Mouse (Mus musculus) erythroid progenitor cell, adult 5-6 weeks (primary cell): ENCODE results near the gene Cmtm5. TPM values are rescaled to one million over a fixed set of nuclear protein-coding genes. Genes with fewer than 3 reads are reported as not detected.
"Not testable (repeated sequence)": the region's sequence is repeated elsewhere in the genome, so short reads cannot be mapped to it uniquely, and the experiment has no call there.

Experiments used
- ATAC-seq: replicated peaks from 2 replicates; pipeline ENCODE4 v1.8.0; 2016; ENCODE audit warnings: moderate number of reproducible peaks, mild to moderate bottlenecking, moderate TSS enrichment, inconsistent platforms; ENCODE audit not compliant: poor library complexity, low FRiP score, severe bottlenecking
- total RNA-seq, 2 experiments: library from RNA; stranded (forward) in 1 of 2; stranded (reverse) in 1 of 2; fragments of 150-400 nt in 1 of 2; fragments of 186-747, 209-891 nt in 1 of 2; gene quantifications; 2 replicates each; pipeline versions ENCODE4 v1.2.3 to v1.2.4; 2015 to 2017; ENCODE audit warnings: low replicate concordance in 2 of 2

Gene Cmtm5
- total RNA-seq, 2 experiments from 2014 or later = not detected

DNA sequence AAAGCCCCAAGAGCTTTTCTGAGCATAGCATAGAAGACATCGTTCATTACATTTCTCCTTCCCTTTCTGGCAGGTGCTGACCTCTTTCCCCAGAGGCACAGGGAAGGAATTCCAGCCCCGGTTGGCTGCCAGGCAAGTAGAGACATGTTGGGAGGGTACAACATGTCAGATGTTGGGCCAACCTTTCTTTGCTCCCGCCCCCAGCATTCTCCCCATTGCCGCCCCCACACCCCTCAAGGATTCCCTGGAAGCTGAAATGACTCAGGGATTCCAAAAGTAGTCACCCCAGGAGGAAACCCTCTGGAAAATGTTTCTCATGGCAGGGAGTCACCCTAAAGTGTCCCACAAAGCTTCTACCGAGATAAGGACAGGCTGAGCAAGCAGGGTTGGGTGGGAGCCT is 6.3 kb upstream of the Cmtm5 start:
- no peak for ATAC-seq

DNA sequence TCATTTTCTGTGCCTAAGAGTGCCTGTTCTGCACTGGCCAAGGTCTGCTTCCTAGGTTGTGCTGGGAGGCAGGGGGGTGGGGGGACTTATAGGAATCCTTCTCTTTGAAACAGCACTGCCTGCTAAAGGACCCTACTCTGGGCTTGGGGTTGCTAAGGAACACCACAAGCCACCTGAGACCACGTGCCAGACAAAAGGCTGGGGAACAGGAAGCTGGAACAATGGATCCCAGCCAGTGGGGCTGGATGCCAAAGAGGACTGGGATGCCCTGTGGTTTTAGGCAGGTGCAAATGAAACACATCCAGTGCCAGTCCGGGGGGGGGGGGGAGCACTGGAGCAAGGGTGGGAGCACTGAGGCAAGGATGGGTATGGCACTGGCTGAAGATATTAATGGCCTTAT is 5.6 kb upstream of the Cmtm5 start:
- ATAC-seq = no peak

DNA sequence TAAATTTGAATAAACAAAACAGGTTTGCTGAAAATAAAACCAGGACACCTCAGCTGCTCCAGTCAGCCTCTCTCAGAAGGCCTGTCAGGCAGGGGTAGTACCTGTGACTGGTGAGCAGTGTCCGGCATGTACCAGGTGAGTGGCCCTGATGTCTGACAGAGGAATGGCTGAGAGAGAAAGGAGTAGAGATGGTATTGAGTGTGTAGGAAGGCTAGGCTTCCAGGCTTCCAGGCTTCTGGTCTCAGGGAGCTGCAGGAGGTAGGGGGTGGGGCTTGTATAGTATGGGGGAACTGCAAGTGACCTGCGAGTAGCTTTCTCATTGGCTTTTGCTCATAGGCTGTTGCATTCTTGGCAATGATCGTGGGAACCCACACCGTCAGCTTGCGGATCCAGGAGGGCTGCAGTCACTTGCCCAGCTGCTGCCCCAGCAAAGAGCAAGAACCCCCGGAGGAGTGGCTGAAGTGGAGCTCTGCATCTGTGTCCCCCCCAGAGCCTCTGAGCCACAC is 3.4 kb upstream of the Cmtm5 start, which contains the start of gene Il25:
TSS of gene Il25 (plus strand) at position 51 of the 506 bp plus-strand sequence.
- no peak for ATAC-seq

DNA sequence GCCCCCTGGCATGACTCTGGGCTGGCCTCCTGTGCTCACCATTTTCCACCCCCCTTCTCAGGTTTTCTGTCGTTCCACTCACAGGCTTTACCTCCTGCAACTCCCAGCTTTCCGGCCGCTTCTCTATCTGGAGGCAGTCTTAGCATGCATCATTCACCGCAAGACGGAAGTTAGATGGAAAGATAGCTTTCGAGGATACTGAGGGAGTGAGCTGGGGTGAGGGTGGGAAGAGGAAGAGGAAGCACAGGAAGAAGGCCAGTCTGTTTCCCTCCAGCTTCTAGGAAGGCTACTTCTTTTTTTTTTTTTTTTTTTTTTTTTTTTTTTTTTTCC is 735 bp downstream of the Cmtm5 start:
- no peak for ATAC-seq

DNA sequence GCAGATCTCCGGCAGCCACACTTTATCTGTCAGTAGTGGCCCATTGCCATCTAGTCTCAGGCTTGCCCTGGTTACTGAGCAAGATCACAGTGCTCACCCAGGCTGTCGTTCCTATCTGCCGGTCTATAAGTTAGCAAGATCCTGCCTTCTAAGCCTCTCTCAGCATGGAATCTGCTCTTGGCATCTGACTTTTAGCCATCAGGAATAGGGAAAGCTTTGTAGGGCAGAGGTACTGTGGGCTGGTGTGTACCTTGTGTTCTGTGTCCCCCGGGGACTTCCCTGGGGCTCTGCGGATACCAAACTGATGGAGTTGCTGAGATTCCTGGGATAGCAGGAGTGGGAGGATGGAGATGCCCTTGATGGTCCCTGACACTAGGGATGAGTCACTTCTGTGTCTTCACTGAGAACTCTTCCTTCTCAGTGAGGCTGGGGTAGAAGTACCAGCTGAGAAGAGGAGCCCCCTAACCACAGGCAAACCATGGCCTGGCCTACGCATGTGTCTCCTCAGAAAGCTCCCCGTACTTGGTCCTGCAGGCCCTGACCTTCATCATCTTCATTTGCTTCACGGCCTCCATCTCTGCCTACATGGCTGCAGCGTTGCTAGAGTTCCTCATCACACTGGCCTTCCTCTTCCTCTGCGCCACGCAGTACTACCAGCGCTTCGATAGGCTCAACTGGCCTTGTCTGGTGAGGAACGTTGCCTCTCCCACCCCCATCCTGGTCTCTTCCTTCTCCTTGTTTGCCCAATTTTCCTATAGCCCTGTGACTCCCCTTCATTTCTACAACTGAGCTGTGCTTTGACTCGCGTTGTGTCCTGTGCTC is 1.5 kb downstream of the Cmtm5 start:
- ATAC-seq = no peak

DNA sequence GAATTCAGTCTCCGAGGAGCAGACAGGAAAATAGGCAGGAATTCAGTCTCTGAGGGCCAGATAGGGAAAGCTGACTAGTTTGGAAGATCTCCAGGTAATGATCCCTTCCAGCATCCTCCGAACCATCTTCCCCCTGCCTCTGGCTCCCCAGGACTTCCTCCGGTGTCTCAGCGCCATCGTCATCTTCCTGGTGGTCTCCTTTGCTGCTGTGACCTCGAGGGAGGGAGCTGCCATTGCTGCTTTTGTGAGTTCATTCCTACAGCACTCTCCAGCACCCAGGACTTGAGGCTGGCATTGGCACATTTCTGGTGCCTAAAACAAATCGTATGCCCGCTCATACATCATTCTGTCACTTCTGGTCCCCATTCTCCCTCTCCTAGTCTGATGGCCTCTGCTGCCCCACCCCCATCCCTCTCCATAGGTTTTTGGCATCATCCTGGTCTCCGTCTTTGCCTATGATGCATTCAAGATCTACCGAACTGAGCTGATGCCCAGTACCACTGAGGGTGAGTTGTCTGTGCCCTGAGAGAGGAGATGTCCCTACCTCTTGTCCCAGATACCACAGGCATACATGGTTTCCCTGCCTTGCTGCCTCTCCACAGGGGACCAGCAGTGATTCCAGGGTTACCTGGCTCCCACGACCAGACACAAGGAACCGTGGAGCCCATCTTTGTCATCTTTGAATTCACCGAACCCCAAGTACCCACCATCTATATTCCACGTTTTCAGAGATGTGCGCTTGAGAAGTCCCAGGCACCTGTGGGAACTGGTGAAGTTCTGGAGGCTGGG is 2.6 kb downstream of the Cmtm5 start:
- ATAC-seq = no peak

DNA sequence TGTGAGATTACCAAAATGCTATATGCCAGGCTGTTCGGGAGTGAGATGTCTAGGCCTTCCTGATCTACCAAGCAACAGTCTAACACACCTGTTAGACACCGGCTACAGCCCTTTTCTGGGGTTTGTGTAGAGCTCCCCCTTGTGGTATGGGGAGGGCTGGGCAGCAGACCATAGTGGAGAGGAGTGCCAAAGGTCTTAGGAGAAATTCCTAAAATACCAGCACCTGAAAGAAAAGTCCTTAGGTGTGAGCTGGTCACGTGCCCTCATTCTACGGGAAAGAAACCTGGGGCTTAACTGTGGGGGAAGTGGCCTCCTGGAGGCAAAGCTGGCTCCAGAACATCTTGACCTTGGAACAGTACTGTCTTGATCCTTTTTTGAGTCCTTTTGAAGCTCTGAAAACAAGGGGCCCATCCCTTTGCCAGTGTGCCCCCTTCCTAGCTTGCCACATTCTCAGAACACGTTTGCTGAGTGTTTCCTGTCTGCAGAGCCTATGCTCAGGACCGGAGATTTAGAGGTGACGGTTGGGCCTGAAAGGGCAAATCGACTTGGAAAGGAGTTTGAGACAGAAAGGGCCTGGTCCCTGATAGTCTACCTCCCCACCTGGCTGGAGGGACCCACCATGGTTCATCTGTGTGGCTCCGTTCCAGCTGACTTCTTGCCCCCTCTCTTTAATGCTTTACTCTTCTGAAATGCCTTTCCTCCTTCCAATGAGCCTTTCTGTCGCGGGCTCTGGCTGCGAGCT is 3.5 kb downstream of the Cmtm5 start:
- ATAC-seq = no peak

DNA sequence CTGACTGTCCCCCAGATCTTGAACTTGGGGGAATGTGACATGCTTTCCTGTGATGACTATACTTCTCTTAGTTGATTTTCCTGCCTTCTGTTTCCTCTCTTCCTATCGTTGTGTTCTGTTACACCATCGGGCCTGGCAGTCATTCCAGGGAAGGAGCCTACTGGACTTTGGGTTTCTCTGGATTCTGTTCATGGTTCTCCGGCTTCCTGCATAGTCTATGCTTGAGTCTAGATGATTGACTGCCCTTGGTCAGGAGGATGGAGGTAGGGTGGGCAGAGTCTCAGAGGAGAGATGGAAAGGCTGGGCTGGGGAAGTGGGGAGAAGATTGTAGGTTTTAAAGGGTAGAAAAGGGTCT is 4.1 kb downstream of the Cmtm5 start:
- no peak for ATAC-seq

DNA sequence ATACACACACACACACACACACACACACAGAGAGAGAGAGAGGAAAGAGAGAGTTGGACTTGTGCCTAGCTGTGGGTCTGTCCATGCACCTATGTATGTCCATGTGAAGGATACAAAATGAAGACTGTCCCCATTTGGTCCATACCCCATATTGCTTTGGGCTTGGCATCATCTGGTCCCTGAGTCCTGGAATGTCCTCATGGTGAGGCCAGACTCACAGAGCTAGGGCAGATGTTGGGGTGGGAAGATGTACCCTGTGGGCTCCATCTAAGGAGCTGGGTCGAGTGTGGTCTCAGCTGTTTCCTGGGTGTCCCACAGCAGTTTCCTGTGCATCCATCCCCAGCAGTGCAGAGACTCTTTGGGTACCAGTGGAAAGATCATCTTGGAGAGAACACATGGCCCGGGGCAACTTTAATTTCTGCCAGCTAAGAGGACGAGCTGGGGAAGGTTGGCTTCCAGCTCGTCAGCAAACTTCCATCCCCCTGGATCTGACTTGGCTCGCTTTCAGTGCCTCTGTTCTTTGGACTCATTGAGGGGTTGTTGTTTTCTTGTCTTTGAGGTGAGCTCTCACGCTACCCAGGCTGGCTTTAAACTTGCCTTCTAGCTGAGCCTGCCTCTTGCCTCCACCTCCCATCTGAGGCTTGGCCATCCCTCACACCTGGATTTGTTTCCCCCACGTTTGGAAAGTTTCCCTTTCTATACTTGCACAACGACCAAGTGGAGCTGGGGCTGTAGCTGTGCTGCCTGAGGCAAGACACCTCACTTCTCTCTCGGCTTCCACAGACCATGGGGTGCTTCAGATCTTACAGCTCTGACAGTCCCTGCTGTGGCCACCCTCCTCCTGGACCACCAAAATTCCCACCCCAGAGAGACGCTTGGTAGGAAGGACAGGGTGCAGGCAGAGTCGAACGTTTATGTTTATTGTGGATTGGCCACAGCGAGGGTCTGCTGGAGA is 5.2 kb downstream of the Cmtm5 start:
- no peak for ATAC-seq

DNA sequence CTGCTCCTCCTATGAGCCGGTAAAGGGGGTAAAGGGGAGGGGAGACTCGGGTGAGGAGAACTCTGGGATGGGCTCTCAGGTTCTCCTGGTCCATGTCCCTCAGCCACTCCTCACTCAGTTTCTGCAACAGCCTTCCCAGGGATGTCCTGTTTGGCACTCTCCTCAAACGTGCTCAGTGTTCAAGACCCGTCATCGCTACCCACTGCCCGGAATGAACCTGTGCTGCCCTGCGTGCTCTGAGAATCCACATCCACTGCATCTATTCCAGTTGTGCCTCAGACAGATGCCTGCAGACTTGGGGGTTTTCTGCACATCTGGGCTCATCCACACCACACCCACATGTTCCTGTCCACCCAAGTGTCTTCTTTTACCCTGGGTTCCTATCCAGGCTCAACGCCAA is 6.4 kb downstream of the Cmtm5 start:
- no peak for ATAC-seq

DNA sequence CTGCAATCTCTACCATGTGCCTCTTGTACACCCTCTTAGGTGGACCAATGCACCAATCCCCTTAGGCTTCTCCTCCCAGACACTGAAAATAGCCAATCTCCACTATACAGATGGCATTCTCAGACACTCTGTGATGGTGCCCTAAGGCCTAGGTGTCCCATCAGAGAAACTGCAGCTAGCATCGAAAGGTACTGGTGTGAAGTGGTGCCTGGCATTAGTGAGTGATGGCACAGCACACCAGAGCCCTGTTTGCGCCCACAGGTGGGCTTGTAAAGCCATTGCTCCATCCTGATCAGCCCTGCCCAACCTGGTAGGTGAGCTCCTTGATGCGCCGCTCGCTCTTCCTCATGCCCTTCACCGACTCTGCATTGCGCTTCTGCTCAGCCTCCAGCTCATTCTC is 7.9 kb downstream of the Cmtm5 start:
- ATAC-seq = no peak

DNA sequence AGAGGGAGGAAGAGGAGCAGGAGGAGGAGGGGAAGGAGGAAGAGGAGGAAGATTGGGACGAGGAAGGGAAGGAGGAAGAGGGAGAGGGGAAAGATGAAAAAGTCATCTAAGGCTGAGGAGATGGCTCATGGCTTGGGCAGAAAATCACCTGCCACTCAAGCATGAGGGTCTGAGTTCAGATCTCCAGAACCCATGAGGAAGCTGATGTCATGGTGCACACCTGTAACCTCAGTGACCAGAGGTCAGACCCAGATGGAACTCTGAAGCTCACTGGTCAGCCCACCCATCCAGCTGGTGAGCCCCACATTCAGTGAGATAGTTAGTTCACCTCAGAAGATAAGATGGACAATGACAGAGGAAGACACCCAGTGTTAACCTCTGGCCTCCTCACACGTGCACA is 8.9 kb downstream of the Cmtm5 start:
- no peak for ATAC-seq

DNA sequence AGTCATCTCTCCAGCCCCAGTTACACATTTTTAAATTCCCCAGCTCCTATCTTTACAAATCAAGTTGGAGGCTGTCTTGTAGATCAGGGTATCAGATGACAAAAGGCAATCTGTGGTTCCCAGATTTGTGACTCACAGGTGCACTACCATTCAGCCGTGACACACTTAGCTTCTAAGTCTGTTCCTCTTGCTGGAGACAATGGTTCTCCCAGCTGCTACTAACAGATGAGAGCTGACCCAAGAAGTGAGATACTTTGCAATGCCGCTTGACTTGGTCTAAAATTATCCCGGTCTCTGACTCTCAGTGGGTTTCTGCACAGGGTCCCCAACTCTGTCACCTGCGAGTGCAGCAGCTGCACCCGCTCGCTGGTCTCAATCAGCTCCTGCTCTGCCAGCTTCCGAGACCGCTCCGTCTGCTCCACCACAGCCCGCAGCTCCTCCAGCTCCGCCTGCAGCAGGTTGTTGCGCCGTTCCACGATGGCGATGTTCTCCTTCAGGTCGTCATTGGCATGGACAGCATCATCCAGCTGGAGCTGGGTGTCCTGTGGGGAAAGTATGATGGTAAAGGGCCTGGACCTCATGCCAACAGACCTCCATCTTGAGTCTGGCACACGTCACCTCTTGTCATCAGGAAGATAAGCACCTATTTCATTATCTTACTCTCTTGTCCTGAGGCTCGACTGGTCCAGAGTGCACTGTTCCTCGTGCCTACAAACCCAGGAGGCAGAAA is 10.1 kb downstream of the Cmtm5 start:
- ATAC-seq = no peak

DNA sequence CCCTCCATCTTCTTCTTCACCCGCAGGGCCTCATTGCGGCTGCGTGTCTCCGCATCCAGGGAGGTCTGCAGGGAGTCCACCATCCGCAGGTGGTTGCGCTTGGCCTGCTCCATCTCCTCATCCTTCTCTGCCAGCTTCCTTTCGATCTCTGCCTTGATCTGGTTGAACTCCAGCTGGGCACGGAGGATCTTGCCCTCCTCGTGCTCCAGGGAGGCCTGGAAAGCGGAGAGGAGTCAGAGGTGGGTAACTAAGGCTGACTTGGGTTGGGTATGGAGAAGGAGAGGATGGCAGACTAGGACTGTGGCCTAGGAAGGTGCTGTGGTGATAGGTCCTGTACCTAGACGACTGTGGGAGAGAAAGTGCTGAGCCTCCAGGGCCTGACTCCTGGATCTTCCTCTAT is 10.9 kb downstream of the Cmtm5 start:
- ATAC-seq = not testable (repeated sequence)

DNA sequence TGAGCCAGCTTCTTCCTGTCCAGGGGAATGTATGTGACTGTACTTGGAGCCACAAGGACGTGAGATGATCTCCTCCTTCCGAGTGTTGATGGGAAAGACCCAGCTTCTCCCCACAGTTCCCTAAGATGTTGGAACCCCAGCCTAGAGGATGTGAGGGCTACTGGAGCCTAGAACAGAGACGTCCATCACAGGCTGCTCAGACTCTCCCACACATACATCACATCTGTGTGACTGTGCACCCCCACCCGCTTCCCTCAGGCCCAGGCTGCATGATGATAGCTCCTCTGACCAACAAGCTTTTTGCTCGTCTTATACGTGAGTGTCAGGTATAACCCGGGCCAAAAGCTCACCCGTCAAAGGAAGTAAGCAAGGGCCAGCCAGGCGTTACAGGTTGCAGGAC is 12.7 kb downstream of the Cmtm5 start:
- ATAC-seq = no peak

DNA sequence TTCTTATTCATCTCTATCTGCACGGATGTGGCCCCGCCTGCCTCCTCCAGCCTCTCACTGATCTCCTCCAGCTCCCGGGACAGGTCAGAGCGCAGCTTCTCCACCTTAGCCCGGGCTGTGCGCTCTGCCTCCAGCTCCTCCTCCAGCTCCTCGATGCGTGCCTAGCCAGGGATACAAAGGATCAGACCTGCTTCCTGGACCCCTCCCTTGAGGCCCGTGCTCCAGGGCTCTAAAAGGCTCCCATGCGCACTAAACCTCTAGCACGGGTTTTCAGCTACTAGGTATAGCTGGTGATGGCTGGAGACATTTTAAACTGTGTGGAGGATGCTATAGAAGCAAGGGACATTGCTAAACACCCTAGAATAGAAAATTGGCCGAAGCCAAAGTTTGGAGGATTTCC is 14.4 kb downstream of the Cmtm5 start:
- ATAC-seq = no peak

DNA sequence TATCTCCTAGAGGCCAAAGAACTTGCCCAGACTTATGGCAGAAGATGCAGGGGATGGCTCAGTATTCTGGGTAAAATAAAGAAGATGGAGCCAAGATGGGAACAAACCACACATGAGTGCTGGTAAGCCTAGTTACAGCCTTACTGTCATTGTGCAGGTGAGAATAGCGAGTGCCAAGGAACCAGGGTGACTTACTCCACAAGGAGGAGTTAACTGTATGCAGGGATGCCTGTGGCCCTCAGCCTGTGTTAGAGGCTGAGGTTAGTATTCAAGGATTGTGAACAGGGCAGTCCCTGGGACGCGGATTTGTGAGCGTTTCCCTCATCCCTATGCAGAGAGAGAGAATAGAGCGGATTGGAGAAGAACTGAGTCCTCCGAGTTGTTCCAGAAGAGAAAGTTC is 15.5 kb downstream of the Cmtm5 start:
- ATAC-seq = no peak

DNA sequence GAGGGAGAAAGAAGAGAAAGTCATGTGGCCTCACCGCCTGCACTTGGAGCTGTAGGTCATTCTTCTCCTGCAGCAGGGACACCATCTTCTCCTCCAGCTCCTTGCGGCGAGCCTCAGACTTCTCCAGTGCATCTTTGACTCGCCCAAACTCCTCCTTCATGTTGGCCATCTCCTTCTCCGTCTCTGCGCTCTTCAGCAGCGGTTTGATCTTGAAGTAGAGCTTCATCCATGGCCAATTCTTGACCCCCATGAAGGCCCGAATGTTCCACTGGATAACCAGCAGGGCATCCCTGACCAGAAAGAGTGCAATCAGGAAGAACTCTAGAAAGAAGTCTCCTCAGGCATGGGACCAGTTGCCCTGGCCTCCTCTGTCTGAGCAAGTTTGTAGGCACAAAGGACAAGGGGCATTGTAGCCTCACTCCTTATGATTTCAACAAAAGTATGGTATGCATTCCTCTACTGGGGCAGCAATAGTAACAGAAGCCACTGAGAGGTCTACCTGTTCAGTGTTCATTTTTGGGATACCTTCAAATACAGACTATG is 17.7 kb downstream of the Cmtm5 start:
- no peak for ATAC-seq

DNA sequence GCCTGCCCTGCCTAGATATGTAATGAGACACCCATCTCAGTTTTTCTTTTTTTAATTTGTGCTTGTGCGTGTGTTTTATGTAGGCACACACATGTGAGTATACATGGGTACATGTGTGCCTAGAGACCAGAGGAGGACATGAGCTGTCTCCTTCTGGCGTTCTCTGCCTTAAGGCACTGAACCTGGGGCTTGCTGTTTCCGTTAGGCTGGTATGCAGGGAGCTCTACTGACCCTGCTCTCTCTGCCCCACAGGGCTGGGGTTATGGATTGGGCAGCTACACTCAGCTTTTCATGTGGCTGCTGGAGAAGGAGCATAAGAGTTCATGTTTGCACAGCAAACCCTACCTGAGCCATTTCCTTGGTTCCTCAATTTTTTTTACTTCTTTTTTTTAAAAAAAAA is 18.4 kb downstream of the Cmtm5 start:
- no peak for ATAC-seq
